Mouse (Mus musculus): ENCODE measurements around the gene Calm3.

DNA sequence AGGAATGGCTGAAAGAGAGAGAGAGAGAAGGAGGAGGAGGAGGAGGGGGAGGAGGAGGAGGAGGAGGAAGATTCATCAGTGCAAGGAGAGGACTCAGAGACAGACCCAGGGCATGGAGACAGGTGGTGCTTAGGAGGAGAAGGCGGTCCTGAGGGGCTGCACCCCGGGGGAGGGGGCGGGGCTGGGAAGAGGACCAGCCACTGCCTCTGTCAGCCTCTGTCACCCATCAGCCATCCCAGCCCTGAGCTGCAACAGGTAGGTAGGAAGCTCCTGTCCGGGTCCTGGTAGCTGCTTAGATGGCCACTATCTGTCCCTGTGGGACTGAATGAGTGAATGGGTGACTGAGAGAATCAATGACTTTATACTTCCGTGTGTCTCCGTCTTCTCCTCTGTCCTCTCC, 30.3 kb downstream of the Calm3 start:
- TF ChIP-seq CTCF (IDR thresholded peaks at IDR 0.05; ENCODE audit: control insufficient read depth, insufficient read depth, low read length) (no peak), POLR2A (IDR thresholded peaks at IDR 0.05; ENCODE audit: borderline replicate concordance, control insufficient read depth, low read depth, low read length) (no peak)
